Mouse (Mus musculus): Measurements from ENCODE around the gene Gapdhs.

- no peak for TF ChIP-seq CTCF (IDR thresholded peaks at IDR 0.05; ENCODE audit: low read depth, low read length)
- no peak for TF ChIP-seq POLR2A (IDR thresholded peaks at IDR 0.05; ENCODE audit: borderline replicate concordance, low read depth, low read length)
Measured at GRCm38 (mm10) chr7:30723274-30723953, 20.1 kb downstream of the Gapdhs start.
